Mouse (Mus musculus) brain, embryonic 14.5 days (tissue): ENCODE measurements around the gene a.

Source experiments
- CTCF ChIP-seq: fragments of 200-500 bp; IDR thresholded peaks from 2 replicates; pipeline ENCODE4 v1.5.1; 2012; ENCODE audit warnings: inconsistent platforms, mild to moderate bottlenecking, moderate library complexity, borderline replicate concordance; ENCODE audit not compliant: insufficient read depth, insufficient read length; ENCODE audit errors: extremely low read depth
- POLR2A ChIP-seq: fragments of 200-500 bp; IDR thresholded peaks from 2 replicates; pipeline ENCODE4 v1.6.1; 2012; ENCODE audit warnings: mild to moderate bottlenecking, inconsistent platforms, borderline replicate concordance; ENCODE audit not compliant: poor library complexity, insufficient read depth, insufficient read length, severe bottlenecking; ENCODE audit errors: extremely low read depth

DNA sequence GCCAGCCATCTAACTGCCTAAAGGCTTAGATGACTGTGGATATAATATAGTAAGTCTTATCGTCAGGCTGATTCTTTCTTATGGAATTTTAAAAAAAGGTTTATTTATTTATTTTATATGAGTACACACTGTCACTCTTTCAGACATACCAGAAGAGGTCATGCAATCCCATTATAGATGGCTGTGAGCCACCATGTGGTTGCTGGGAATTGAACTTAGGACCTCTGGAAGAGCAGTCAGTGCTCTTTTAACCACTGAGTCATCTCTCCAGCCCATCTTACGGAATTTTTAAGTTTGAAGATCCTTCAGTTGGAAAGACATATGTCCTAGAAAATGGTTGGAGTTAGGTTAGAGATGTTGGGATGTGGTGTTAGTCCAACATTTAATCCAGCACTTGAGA, 22.2 kb downstream of the a start:
- TF ChIP-seq CTCF: no peak
- no peak for TF ChIP-seq POLR2A
